Mouse (Mus musculus) layer of hippocampus, postnatal 10 days (tissue): ENCODE data around the gene St14. TPM values are rescaled to one million over a fixed set of nuclear protein-coding genes. Genes with fewer than 3 reads are reported as not detected.
A peak's percentile ranks its signal among the peaks of the same experiment; 100 is the strongest.
"Not testable (repeated sequence)": the region's sequence is repeated elsewhere in the genome, so short reads cannot be mapped to it uniquely, and the experiment has no call there.

Experiments
- DNase-seq, 2 experiments: peaks; one replicate each; pipeline ENCODE4 v3.0.0; 2021; ENCODE audit warnings: low spot score in 2 of 2
- long read RNA-seq: library from polyadenylated mRNA; stranded (forward); transcript quantifications from one replicate; pipeline ENCODE4 v2.0.0, GENCODE M21; 2023
- total RNA-seq, 2 experiments: library from RNA; stranded (reverse); gene quantifications; 2 replicates each; pipeline ENCODE4 v1.2.3; 2021

Gene St14
- total RNA-seq: under 1 TPM; 0.74 to 0.82 TPM
- long read RNA-seq, partial matches to known transcripts: 0 of 1 reads
- long read RNA-seq, other reads (novel, unspliced or antisense): 0 of 1 reads

DNA sequence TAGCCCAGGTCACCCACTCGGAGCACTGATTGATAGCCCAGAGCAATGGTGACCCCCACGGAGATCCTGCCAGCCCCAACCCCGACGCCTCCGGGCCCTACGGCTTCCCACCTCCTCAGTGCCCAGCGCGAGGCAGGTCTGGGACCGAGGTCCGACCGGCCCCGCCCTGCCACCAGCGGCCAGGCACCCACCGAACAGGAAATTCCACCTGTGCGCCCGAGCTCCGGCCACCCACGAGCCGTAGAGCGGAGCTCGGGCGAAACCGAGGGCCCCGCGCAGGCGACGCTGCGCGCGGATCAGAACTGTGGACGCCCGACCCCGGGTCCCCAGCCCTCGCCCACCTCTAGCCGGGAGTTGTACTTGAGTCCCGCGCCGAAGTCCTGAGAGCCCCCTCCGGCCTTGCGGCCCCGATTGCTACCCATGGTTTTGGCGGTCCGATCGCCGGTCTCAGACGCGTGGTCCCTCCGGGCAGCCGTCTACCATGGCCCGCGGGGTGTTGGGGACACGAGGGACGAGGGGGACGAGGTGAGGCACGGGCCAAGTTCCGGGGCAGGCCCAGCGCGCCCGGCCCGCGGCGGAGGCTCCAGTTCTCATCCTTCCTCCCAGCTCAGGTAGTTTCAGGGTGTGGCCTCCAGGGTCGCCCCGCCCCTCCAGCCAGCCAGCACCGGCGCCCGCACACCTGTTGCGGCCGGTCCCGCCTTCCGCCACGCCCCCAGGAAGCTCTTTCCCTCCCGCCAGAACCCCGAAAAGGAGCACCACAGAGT, at the start of gene St14:
Gene St14, minus strand, starts transcription at position 649 of the 764 bp plus-strand sequence.
- no peak for DNase-seq

DNA sequence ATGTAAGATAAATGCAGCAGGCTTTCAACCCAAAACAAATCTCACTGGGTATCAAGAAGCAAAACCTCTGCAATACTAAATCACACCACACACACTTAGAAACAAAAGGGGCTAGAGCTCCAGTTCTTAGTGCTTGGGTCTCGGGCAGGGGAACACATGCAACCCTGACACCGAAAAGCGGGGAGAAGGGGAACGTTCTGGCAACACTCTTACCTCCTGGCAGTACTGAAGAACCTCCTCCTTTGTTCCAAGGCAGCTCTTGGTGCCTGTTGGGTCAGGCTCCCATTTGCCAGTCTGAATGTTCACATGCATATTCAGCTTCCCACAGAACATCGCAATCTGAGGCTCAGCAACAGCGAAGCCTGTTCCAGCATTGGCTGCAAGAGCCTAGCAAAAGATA, 46.0 kb upstream of the St14 start:
- DNase-seq: no peak

GRCm38 (mm10) chr9:31176379-31177130, 44.9 kb upstream of the St14 start:
- DNase-seq: peak; percentile 73 to 84

- DNase-seq: no peak
These were observed 44.3 kb upstream of the St14 start for GRCm38 (mm10) chr9:31175978-31176377.

DNA sequence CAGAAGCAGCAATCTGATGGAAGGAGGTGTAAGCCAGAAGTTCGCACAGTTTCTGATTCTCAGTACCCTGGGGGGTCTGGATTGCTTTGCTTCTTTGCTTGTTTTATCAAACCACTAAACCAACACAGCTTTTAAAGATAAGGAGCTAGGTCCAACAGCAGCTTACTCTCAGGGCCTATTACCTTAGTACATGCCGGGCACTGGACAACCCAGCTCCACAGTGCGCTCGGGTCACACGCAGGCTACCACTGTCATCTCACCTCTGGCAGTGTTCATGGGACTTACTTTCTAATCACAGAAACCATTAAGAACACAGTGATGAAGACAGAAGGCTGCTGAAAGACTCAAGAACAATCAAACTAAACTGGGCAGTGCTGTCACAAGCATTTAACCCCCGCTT, 43.7 kb upstream of the St14 start:
- no peak for DNase-seq

DNA sequence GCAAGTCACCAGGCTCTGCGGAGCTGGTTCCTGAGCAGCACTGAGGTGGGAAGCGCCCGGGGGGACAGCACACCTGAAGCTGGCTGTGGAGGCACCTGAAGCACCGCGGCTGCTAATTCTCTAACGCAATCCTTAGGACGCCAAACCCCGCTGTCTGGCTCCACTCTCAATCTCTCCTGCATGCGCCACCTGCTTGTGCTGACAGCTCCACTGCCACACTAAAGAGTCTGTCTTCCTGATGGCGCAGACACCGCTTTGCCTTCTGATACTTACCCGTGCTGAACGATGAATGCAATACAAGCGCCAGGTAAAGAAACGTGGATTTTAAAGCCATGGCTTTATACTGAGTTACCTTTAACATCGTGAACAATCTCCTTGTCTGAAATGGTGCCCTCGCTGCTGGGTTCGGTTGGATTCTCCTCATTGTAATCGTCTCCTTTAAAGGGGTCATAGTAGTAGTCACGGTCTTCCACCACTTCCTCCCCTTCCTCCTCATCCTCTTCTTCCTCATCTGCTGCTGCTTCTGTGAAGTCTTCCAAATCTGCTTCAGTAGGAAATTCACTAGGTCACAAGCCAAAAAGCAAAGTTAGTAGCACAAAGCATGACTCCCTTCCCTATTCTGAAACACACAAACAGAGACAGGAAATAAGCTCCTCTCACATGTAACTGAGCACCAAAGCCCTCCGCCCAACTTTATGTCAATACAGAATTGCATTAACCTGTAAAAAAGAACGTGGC, 36.9 kb upstream of the St14 start:
- DNase-seq: no peak

DNA sequence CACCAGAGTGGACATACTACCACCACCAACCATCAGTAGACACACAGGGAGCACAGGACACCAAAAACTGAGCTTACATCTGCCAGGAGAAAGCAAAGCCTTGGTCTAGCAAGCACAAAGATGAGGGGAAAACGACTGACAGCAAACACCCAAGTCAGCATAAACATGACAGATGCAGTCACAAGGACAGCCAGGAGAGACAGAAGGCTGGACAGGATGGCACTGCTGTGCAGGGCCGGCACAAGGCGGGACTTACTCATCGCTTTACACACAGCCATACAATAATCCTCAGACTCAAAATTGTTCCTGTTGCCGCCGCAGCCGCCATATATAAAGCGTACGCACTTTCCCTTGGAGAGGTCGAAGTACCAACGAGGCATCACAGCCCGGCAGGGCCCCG, 35.7 kb upstream of the St14 start:
- DNase-seq: no peak

GRCm38 (mm10) chr9:31165505-31165904, 33.9 kb upstream of the St14 start:
- not testable (repeated sequence) for DNase-seq

DNA sequence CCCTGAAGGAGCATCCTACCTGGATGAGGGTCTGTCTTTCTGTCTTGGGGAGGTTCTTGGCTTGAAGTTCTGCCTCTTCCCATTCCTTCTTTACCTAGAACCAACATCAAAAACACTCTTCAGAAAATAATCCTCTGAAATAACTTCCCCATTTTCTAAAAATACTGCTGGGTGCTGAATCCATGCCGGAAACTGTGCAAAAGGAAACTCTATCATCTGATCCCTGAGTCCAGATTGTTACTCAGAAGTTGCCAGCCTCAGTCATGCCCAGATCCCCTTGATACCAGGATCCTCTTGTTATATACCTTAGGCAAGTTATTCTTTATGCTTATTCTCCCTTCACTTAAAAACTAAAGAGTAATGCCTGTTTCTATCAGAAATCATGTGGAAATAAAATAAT, 31.7 kb upstream of the St14 start:
- DNase-seq: no peak

DNA sequence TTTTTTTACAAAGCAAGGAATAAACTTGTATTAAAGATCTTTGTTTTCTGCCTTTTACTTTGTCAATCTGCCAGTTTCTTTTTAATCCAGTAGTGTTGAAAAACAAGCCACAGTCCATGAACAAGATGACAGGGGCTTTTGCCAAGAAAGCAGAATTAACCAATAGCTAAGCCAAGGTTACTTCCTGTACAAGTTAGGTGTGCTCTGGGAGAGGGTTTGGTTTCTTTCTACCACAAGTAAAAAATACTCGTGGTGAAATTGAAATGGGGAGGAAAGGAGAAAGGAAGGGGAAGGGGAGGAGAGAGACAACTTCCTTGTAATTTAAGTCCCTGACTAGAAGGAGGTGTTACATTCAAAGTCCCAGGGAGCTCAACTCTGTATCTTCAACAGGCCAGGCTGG, 31.3 kb upstream of the St14 start:
- DNase-seq: no peak

DNA sequence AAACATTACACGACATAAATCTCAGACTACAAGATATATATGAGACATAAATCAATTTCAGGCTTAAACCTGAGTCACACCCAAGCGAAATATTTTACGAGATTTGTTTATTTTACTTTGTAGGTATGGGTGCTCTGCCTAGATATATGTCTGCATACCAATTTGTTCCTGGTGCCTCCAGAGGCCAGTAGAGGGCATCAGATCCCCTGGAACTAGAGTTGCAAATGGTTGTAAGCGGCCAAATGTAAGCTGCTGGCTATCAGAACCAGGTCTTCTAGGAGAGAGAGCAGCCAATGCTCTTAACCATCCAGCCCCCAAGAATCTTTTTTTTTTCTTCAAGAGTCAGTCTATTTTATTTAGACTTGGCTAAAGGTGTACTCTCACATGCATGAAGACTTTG, 28.3 kb upstream of the St14 start:
- peak in 1 of 2 experiments; percentile 38 for DNase-seq

DNA sequence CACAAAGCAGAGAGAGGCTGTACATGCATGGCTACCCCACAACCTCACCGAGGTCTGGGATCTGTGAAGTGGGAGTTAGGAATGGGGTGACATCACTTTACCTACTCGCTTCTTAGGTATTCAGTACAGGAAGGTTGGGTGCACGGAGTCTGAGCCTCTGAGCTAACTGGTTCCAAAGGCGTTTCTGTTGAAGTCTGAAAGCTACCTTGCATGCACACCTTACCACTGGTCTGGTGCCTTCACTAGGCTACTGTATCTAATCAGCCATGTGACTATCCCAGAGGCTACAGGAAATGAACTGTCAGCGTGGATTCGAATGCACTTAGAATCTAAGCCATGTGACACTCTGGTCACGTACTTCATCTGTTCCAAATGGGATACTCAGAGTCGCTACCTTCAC, 24.9 kb upstream of the St14 start:
- no peak for DNase-seq

GRCm38 (mm10) chr9:31151050-31151449, 19.4 kb upstream of the St14 start:
- no peak for DNase-seq

GRCm38 (mm10) chr9:31148135-31148534, 16.5 kb upstream of the St14 start:
- DNase-seq: no peak

GRCm38 (mm10) chr9:31145272-31145925, 13.7 kb upstream of the St14 start:
- no peak for DNase-seq

DNA sequence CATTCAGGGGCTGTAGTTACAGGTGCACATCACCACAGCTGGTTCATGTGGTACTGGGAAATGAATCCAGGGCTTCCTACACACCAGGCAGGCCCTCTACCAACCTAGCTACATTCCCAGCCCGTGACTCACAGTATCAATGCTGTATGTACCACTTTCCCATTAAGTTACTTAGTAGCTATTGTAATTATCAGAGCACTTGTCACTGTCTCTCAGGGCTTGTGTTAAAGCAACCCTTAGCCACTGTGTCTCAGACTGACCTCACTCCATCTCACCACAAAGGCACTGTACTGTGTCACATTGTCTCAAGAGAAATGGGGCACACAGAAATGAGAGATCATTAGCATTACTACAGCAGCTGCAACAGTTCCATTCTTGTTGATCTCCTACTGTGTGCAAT, 11.3 kb upstream of the St14 start:
- no peak for DNase-seq

DNA sequence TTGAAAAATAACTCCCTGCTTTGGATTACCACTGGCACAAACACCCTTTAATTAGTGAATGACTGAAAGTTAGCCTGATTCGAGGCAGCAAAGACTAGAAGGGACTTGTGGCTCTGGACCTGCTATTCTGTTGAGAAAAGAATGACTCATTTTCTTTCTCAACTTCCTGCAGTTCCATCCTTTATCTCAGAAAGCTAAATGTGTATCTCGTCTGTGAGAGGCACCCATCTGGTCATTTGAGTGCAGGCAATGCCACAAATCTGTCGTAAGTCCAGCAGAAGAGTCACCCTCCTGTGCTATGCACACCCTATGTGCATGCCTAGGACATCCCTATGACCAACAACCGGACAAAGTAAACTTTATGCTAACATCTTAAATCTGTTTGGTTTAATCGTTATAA, 1.5 kb upstream of the St14 start:
- no peak for DNase-seq

DNA sequence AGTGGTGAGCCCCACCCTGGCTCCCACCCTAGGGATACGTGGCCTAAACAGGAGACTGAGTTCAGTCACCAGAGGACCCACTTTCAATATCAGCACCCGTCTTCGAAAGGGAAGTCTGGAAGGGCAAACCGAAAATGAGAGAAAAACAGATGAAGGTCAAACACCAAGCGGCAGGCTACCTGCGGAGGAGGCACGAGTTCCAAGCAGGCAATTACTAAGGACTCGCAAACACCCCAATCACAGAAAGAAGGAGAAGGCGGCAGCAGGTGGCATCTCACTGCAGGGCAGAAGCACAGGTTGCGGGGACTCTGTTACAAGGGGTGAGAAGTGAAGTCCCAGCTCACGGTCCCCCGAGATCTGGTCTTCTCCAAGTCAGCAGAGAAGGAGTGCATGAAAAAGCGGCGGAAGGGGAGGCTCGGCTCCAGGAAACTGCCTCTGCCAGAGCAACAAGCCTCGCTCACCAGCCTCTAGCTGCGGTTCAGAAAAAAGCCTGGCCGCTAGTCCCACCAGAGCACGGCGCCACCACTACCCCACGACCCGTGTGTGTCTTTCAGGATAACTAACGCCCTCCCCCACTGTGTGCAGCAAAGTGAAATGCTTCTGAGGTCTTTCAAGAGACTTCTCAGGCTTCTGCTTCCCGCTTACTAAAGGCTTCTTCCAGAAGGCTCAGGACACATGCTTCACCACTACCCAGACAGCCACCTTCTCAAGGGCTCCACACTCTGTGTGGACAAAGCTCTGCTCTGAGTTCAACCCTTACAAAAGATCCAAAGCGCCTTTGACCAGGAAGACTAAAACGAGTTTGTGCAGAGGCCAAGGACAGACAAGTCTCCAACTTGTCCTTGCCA, 1.1 kb downstream of the St14 start:
- DNase-seq: no peak

GRCm38 (mm10) chr9:31129956-31130355, 1.7 kb downstream of the St14 start:
- DNase-seq: no peak

GRCm38 (mm10) chr9:31127876-31128465, 3.7 kb downstream of the St14 start:
- no peak for DNase-seq
